Mouse (Mus musculus): ENCODE measurements at regions not wholly inside any gene's neighbourhood (a gene's known extent, or its start where the extent isn't known, plus 50 kb on each side); places are given as distances from the start of the nearest gene placed in this dataset.

DNA sequence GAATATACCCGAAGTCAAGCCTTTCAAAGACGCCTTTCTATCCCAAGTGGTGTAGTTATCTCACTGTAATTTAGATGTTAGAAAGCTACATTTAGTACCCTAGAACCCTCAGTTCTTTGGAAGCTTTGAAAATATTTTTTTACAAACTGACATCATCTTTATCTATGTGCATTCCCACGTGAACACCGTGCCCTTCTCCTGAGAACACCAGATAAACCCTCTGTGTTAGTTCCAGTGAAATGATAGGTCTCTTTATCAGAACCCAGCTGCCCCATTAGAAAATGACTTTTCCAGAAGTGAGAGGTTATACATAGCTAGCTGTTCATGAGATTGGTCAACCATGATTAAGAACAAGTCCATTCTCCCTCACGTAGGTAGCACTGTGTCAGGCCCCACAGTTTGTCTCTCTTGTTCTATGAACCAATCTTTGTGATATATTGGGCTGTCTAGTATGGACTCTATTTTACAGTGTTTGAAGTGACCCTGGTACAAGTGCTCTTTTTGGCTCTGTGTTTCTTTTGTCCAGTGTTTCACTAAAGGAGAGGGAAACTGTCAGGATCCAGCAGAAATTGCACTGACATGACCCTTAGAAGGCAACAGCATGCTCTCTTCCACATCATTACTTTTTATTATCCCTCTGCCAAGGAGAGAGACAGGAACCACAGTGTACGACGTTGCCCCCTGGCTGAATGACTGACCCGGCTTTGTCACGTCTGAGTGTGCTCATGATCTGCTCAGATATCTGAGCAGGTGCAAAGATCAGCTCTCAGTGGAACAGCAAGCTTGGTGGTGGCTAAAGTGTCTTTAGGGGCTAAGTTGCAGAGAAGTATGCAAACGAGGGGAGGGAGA is 1717.9 kb upstream of the Gm7489 start:
- no peaks in the 10 kb centered on the region for H3K36me3 ChIP-seq (replicated peaks; ENCODE audit: control insufficient read depth, insufficient read depth, low read length)
- H3K27ac ChIP-seq (ENCODE audit: low read depth), result no peak overlapping the region
- H3K4me2 ChIP-seq (ENCODE audit: low read depth, low read length), result no peak overlapping the region
- 51% methylated on average over 10 of the region's 10 CpGs for WGBS
- no peaks in the 10 kb centered on the region for H3K4me1 ChIP-seq (ENCODE audit: control insufficient read depth, insufficient read depth)
- ATAC-seq (ENCODE audit: insufficient read depth, low read depth) (no peak), DNase-seq (ENCODE audit: low spot score) (no peak)
- H3K4me3 ChIP-seq (ENCODE audit: low read depth, low read length), result no peak overlapping the region
- no peak overlapping the region for H3K9ac ChIP-seq (replicated peaks; ENCODE audit: low read depth, low read length)
- TF ChIP-seq EP300 (IDR thresholded peaks at IDR 0.05; ENCODE audit: low read depth) (no peak), CTCF (IDR thresholded peaks at IDR 0.05; ENCODE audit: low read depth) (no peak)
- H3K27me3 ChIP-seq (ENCODE audit: control insufficient read depth, insufficient read depth, low read length), result no peaks in the 10 kb centered on the region
- no peaks in the 10 kb centered on the region for H3K9me3 ChIP-seq (replicated peaks; ENCODE audit: control insufficient read depth, low read length)

DNA sequence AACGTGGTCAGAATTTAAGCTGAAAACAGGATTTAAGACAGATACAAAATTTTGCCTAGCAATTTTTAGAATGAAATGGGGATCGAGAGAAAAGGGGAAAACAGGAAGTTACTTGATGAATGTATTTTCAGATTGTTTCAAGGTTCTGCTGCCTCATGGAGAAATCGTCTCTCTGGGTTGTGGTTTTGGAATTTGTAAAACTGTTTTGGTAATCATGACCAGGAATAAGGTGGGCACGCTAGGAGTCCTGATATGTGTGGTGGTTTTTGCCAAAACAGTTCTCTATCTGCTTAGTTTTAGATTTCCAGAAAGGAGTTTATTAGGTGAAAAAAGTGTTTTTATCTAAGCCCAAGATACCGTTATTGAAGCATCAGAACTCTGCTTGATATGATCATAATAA is 1716.9 kb upstream of the Gm7489 start:
- Histone ChIP-seq H3K9me3 (replicated peaks; ENCODE audit: control insufficient read depth, low read length) (no peaks in the 10 kb centered on the region), H3K36me3 (replicated peaks; ENCODE audit: control insufficient read depth, insufficient read depth, low read length) (no peaks in the 10 kb centered on the region), H3K27me3 (ENCODE audit: control insufficient read depth, insufficient read depth, low read length) (no peaks in the 10 kb centered on the region), H3K4me2 (ENCODE audit: low read depth, low read length) (no peak overlapping the region), H3K4me1 (ENCODE audit: control insufficient read depth, insufficient read depth) (no peaks in the 10 kb centered on the region), H3K4me3 (ENCODE audit: low read depth, low read length) (no peak overlapping the region), H3K9ac (replicated peaks; ENCODE audit: low read depth, low read length) (no peak overlapping the region), H3K27ac (ENCODE audit: low read depth) (no peak overlapping the region)
- 62% methylated on average over 5 of the region's 5 CpGs for WGBS
- no peak for DNase-seq (ENCODE audit: low spot score)
- no peak for ATAC-seq (ENCODE audit: insufficient read depth, low read depth)
- TF ChIP-seq CTCF (IDR thresholded peaks at IDR 0.05; ENCODE audit: low read depth) (no peak), EP300 (IDR thresholded peaks at IDR 0.05; ENCODE audit: low read depth) (no peak)

DNA sequence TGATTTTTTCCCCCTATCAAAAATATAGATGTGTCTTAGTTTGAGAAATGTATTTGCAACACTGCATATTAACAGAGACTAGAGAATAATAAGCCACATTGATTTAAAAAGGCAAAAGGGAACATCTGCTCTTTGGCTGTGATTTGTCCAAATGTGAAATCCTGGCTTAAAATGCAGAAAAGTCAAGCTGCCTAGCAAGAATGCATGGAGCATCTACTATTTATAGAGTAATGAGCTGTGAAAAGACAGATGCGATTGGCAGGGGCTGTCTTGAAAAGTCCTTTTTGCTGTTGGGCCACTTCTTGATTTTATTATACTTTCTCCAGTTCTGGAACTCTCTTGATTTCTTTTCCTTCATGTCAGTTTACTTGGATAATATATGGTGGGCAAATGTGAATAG is 1707.8 kb upstream of the Gm7489 start:
- Histone ChIP-seq H3K27ac (ENCODE audit: low read depth) (no peak overlapping the region), H3K4me1 (ENCODE audit: control insufficient read depth, insufficient read depth) (no peaks in the 10 kb centered on the region), H3K4me3 (ENCODE audit: low read depth, low read length) (no peak overlapping the region), H3K36me3 (replicated peaks; ENCODE audit: control insufficient read depth, insufficient read depth, low read length) (no peaks in the 10 kb centered on the region), H3K4me2 (ENCODE audit: low read depth, low read length) (no peak overlapping the region), H3K9me3 (replicated peaks; ENCODE audit: control insufficient read depth, low read length) (no peaks in the 10 kb centered on the region), H3K27me3 (ENCODE audit: control insufficient read depth, insufficient read depth, low read length) (no peaks in the 10 kb centered on the region), H3K9ac (replicated peaks; ENCODE audit: low read depth, low read length) (no peak overlapping the region)
- no peak for DNase-seq (ENCODE audit: low spot score)
- TF ChIP-seq CTCF (IDR thresholded peaks at IDR 0.05; ENCODE audit: low read depth), result no peak
- no peak for TF ChIP-seq EP300 (IDR thresholded peaks at IDR 0.05; ENCODE audit: low read depth)
- ATAC-seq (ENCODE audit: insufficient read depth, low read depth), result no peak
- WGBS, result 82% methylated on average over 1 of the region's 1 CpGs

GRCm38 (mm10) chr15:52178668-52179067 is 1706.0 kb upstream of the Gm7489 start:
- 28% methylated on average over 3 of the region's 3 CpGs for WGBS

DNA sequence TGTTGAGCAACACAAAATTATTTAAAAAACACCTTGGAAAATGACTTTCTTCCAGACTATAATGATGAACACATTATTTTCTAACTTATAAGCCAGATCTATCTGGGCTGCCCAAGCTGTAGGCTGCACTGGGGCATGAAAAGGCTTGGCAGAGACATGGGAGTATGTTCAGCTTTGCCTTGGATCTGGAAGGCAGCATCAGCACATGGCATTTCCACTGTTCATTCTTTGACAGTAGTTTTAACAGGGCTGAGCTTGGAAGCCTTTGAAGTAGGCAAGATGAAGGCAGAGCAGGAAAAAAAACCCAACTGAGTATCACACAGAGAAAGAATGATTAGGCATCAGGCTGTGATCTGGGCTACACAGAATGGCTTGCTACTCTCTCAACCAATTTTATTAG is 1705.3 kb upstream of the Gm7489 start:
- H3K36me3 ChIP-seq (replicated peaks; ENCODE audit: control insufficient read depth, insufficient read depth, low read length), result no peaks in the 10 kb centered on the region
- H3K27ac ChIP-seq (ENCODE audit: low read depth), result no peak overlapping the region
- no peak overlapping the region for H3K9ac ChIP-seq (replicated peaks; ENCODE audit: low read depth, low read length)
- ATAC-seq (ENCODE audit: insufficient read depth, low read depth), result no peak
- DNase-seq (ENCODE audit: low spot score), result no peak
- H3K4me1 ChIP-seq (ENCODE audit: control insufficient read depth, insufficient read depth), result no peaks in the 10 kb centered on the region
- no peak overlapping the region for H3K4me3 ChIP-seq (ENCODE audit: low read depth, low read length)
- H3K4me2 ChIP-seq (ENCODE audit: low read depth, low read length), result no peak overlapping the region
- no peaks in the 10 kb centered on the region for H3K9me3 ChIP-seq (replicated peaks; ENCODE audit: control insufficient read depth, low read length)
- TF ChIP-seq CTCF (IDR thresholded peaks at IDR 0.05; ENCODE audit: low read depth), result no peak
- TF ChIP-seq EP300 (IDR thresholded peaks at IDR 0.05; ENCODE audit: low read depth), result no peak
- no peaks in the 10 kb centered on the region for H3K27me3 ChIP-seq (ENCODE audit: control insufficient read depth, insufficient read depth, low read length)

More at GRCm38 (mm10) chr15:52178668-52179067, 1706.0 kb upstream of the Gm7489 start:
- H3K27ac ChIP-seq (ENCODE audit: low read depth), result no peak overlapping the region
- ATAC-seq (ENCODE audit: insufficient read depth, low read depth) (no peak), DNase-seq (ENCODE audit: low spot score) (no peak)
- TF ChIP-seq CTCF (IDR thresholded peaks at IDR 0.05; ENCODE audit: low read depth) (no peak), EP300 (IDR thresholded peaks at IDR 0.05; ENCODE audit: low read depth) (no peak)
- no peaks in the 10 kb centered on the region for H3K36me3 ChIP-seq (replicated peaks; ENCODE audit: control insufficient read depth, insufficient read depth, low read length)
- no peak overlapping the region for H3K4me2 ChIP-seq (ENCODE audit: low read depth, low read length)
- H3K4me3 ChIP-seq (ENCODE audit: low read depth, low read length), result no peak overlapping the region
- H3K9ac ChIP-seq (replicated peaks; ENCODE audit: low read depth, low read length), result no peak overlapping the region
- H3K27me3 ChIP-seq (ENCODE audit: control insufficient read depth, insufficient read depth, low read length), result no peaks in the 10 kb centered on the region
- no peaks in the 10 kb centered on the region for H3K4me1 ChIP-seq (ENCODE audit: control insufficient read depth, insufficient read depth)
- H3K9me3 ChIP-seq (replicated peaks; ENCODE audit: control insufficient read depth, low read length), result no peaks in the 10 kb centered on the region

DNA sequence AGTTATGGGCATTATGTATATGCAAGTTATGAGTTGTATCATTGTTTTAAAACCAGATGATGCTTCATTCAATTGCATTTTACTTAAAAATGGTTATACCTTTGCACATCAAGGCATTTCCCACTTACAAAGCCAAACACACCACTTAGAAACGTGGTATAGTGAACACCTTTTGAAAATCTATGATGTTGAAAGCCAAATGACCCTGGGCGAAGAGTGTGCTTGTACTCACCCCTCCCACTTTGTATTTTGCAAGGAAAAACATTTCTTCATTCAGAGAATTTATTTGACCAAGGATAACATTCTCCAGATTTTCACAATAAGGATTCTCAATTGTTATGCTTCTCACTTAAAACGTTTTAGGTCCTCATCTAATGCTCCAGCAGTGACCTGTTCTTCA is 1693.5 kb upstream of the Gm7489 start:
- WGBS, result 59% methylated on average over 3 of the region's 3 CpGs
- H3K9me3 ChIP-seq (replicated peaks; ENCODE audit: control insufficient read depth, low read length), result no peaks in the 10 kb centered on the region
- DNase-seq (ENCODE audit: low spot score), result no peak
- no peaks in the 10 kb centered on the region for H3K36me3 ChIP-seq (replicated peaks; ENCODE audit: control insufficient read depth, insufficient read depth, low read length)
- H3K4me3 ChIP-seq (ENCODE audit: low read depth, low read length), result no peak overlapping the region
- no peak overlapping the region for H3K27ac ChIP-seq (ENCODE audit: low read depth)
- no peak for TF ChIP-seq CTCF (IDR thresholded peaks at IDR 0.05; ENCODE audit: low read depth)
- TF ChIP-seq EP300 (IDR thresholded peaks at IDR 0.05; ENCODE audit: low read depth), result no peak
- no peak for ATAC-seq (ENCODE audit: insufficient read depth, low read depth)
- H3K9ac ChIP-seq (replicated peaks; ENCODE audit: low read depth, low read length), result no peak overlapping the region
- no peaks in the 10 kb centered on the region for H3K27me3 ChIP-seq (ENCODE audit: control insufficient read depth, insufficient read depth, low read length)
- H3K4me1 ChIP-seq (ENCODE audit: control insufficient read depth, insufficient read depth), result no peaks in the 10 kb centered on the region
- no peak overlapping the region for H3K4me2 ChIP-seq (ENCODE audit: low read depth, low read length)
